In genomic region chr3:146063146-146063545, GRCm38 (mm10) we compare ENCODE assay signal across 22 mouse cellular contexts. TPM values are rescaled to one million over a fixed set of nuclear protein-coding genes. Genes with fewer than 3 reads are reported as not detected.
DNase-seq lines count a peak whose midpoint lies in the region; ATAC-seq and TF ChIP-seq lines count a peak whose summit lies in the region.
"Had no signal": no experiment of that assay in that cellular context is flagged by ENCODE, and none has a peak within 500 bp of the region (broad histone marks: within the 10 kb centered on the region; RNA-seq: fewer than 3 reads in every experiment).

No protein-coding gene starts in this region.

- 78% methylated on average over 11 of the region's 11 CpGs for WGBS in liver, postnatal 0 days (ENCODE audit: insufficient replicate concordance)

- no peaks in the 10 kb centered on the region for H3K9me3 ChIP-seq in liver, postnatal 0 days (ENCODE audit: low read length)
- H3K9me3 ChIP-seq: forebrain, embryonic 15.5 days; G1E; heart, embryonic 12.5 days; hindbrain, embryonic 10.5 days had no signal

- H3K9ac ChIP-seq in liver, postnatal 0 days (replicated peaks), result no peak overlapping the region
- H3K9ac ChIP-seq: forebrain, embryonic 15.5 days; heart, embryonic 12.5 days; hindbrain, embryonic 14.5 days had no signal

- no peaks in the 10 kb centered on the region for H3K4me1 ChIP-seq in liver, postnatal 0 days (ENCODE audit: insufficient read depth)
- H3K4me1 ChIP-seq: forebrain, embryonic 15.5 days; heart, embryonic 12.5 days; hindbrain, embryonic 10.5 days had no signal

- H3K27ac ChIP-seq in liver, postnatal 0 days (ENCODE audit: low read depth), result no peak overlapping the region
- H3K27ac ChIP-seq: forebrain, embryonic 15.5 days; heart, adult 2 months; hindbrain, embryonic 10.5 days; hindbrain, embryonic 14.5 days had no signal

- no peak for TF ChIP-seq CTCF in liver, postnatal 0 days (IDR thresholded peaks at IDR 0.05; ENCODE audit: low read depth)

- ATAC-seq in liver, postnatal 0 days, result no peak
- ATAC-seq: forebrain, embryonic 15.5 days had no signal

- no peak overlapping the region for H3K4me2 ChIP-seq in liver, postnatal 0 days (ENCODE audit: low read depth, low read length)
- H3K4me2 ChIP-seq: forebrain, embryonic 15.5 days; heart, embryonic 12.5 days; hindbrain, embryonic 14.5 days had no signal

- no peak overlapping the region for H3K4me3 ChIP-seq in liver, postnatal 0 days (ENCODE audit: low read depth, low read length)
- H3K4me3 ChIP-seq: forebrain, embryonic 15.5 days; heart, adult 2 months; heart, embryonic 12.5 days; hindbrain, embryonic 10.5 days had no signal

- TF ChIP-seq EP300 in liver, postnatal 0 days (IDR thresholded peaks at IDR 0.05; ENCODE audit: low read depth), result no peak

- no peaks in the 10 kb centered on the region for H3K36me3 ChIP-seq in liver, postnatal 0 days (replicated peaks; ENCODE audit: insufficient read depth, low read length)
- H3K36me3 ChIP-seq: forebrain, embryonic 15.5 days; G1E; heart, embryonic 12.5 days; hindbrain, embryonic 10.5 days had no signal

- no peaks in the 10 kb centered on the region for H3K27me3 ChIP-seq in liver, postnatal 0 days (ENCODE audit: insufficient read depth, low read length)
- H3K27me3 ChIP-seq: forebrain, embryonic 15.5 days; heart, embryonic 12.5 days had no signal

- DNase-seq in heart, adult 11 months, result peak; percentile 22
- no peak for DNase-seq in heart, adult 8-10 months (ENCODE audit: low spot score)
- peak; percentile 74 for DNase-seq in T-cell, adult 2 months (ENCODE audit: low spot score)
- DNase-seq in thymus, postnatal 10 days (ENCODE audit: low spot score in 2 of 2), result peak; percentile 56 to 59
- DNase-seq in thymus, postnatal 4 days, result peak; percentile 61
- DNase-seq in kidney, postnatal 36 days, result no peak
- DNase-seq in right cerebral cortex, adult 18-20 months, result no peak
- no peak for DNase-seq in liver, postnatal 0 days
- DNase-seq: adrenal gland, postnatal 14 days; B cell, adult 2 months; cerebellum, adult 11-12 months; cerebellum, adult 9-11 months; cerebellum, postnatal 36 days; gastrocnemius, postnatal 36 days had no signal

RNA-seq across cellular contexts. Expression of gene Wdr63, which starts 44.8 kb away (rescaled TPM):
- total RNA-seq in heart, adult 8-10 months (2022), result not detected
- 0.19 and 0.20 TPM in 2 replicates for polyA plus RNA-seq in liver, postnatal 0 days (2015; fragmentation: Nextera tagmentation; extraction: Ambion mirVana)
- total RNA-seq: G1E; gastrocnemius, adult 8-10 months; gastrocnemius, postnatal 36 days; heart, adult 2 months; heart, postnatal 25 days had no signal
- polyA plus RNA-seq: G1E; heart, embryonic 12.5 days had no signal

RNA-seq across cellular contexts. Expression of gene Mcoln3, which starts 54.1 kb away (rescaled TPM):
- not detected for total RNA-seq in heart, adult 8-10 months (2022)
- 0.08 TPM in 1 of 2 replicates, not detected in the other for polyA plus RNA-seq in liver, postnatal 0 days (2015; fragmentation: Nextera tagmentation; extraction: Ambion mirVana)
- total RNA-seq: adrenal gland, postnatal 14 days; G1E; gastrocnemius, adult 8-10 months; gastrocnemius, postnatal 36 days; heart, adult 2 months; heart, postnatal 25 days had no signal
- polyA plus RNA-seq: G1E; heart, adult 2 months had no signal

Comparison
In these comparisons a context has a peak if more than half of its experiments do, and no peak if none do; other contexts are left out.
1. DNase-seq: peak in heart, adult 11 months (single experiment), T-cell, adult 2 months (single experiment), thymus, postnatal 10 days (2 of 2) and thymus, postnatal 4 days (single experiment); none in heart, adult 8-10 months (single experiment), kidney, postnatal 36 days (0 of 2), right cerebral cortex, adult 18-20 months (single experiment) and liver, postnatal 0 days (single experiment).